Mouse (Mus musculus): ENCODE data around the gene Gm7029. TPM values are rescaled to one million over a fixed set of nuclear protein-coding genes. Genes with fewer than 3 reads are reported as not detected.
A peak's percentile ranks its signal among the peaks of the same experiment; 100 is the strongest.
"Not testable (repeated sequence)": the region's sequence is repeated elsewhere in the genome, so short reads cannot be mapped to it uniquely, and the experiment has no call there.

Gene Gm7029
- total and polyA plus RNA-seq, 2 experiments from 2014 or later, result not detected

DNA sequence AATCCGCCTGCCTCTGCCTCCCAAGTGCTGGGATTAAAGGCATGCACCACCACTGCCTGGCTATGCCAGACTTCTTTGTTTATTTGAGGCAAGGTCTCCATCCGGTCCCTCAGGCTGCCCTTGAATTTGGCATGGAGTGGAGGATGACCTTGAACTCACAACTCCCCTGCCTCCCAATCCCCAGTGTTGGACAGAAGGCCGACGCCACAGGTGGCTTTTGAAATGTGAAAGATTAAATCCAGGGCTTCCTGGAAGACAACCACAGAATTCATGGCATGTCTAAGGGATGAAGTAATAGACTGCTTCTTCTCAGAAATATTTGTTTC lies 27.3 kb downstream of the Gm7029 start:
- ATAC-seq, result no peak
- no peaks in the 10 kb centered on the region for H3K4me1 ChIP-seq (ENCODE audit: insufficient read depth)
- no peak overlapping the region for H3K4me2 ChIP-seq (ENCODE audit: low read depth)
- H3K36me3 ChIP-seq (ENCODE audit: insufficient read depth), result no peaks in the 10 kb centered on the region
- H3K27me3 ChIP-seq (ENCODE audit: insufficient read depth, low read length), result no peaks in the 10 kb centered on the region
- no peak for DNase-seq
- H3K27ac ChIP-seq (ENCODE audit: low read depth, low read length), result no peak overlapping the region
- H3K4me3 ChIP-seq (ENCODE audit: low read depth, low read length), result no peak overlapping the region
- TF ChIP-seq CTCF (IDR thresholded peaks at IDR 0.05; ENCODE audit: low read depth), result no peak
- H3K9ac ChIP-seq, result no peak overlapping the region
- no peaks in the 10 kb centered on the region for H3K9me3 ChIP-seq (ENCODE audit: low read length)
- 84% methylated on average over 4 of the region's 4 CpGs for WGBS

DNA sequence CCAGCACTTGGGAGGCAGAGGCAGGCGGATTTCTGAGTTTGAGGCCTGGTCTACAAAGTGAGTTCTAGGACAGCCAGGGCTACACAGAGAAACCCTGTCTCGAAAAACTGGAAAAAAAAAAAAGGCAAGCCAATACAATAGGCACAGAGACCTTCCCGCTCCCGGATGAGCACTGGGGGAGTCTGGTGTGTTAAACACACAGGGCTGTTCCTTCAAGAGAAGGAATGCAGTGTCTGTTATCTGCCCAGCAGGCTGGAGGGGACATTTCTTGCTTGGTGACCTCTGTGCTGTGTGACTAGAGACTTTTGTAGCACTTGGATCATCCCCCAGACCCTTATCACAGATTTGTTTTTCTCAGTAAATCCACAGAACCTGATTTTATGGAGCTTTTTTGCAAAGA lies 28.0 kb downstream of the Gm7029 start:
- WGBS, result 71% methylated on average over 4 of the region's 4 CpGs
- ATAC-seq, result no peak

DNA sequence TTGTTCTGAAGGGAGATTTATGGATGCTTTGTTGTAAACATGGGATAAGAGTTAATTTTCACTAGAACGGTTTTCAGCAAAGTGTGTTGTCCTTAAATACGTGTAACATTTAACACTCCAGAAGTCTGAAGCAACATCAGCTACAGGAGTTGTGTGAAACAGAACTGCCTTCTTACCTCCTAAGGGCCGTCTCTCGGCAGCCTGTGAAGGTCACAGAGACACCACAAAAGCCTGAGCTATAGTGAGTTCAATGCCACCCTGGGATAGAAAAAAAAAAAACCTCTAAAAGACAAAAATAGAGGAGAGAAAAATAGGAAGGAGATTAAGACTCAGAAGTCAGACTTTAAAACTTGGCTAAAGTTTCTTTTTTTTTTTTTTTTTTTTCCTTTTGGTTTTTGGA lies 28.4 kb downstream of the Gm7029 start:
- Histone ChIP-seq H3K27me3 (ENCODE audit: insufficient read depth, low read length) (no peaks in the 10 kb centered on the region), H3K27ac (ENCODE audit: low read depth, low read length) (no peak overlapping the region), H3K9me3 (ENCODE audit: low read length) (no peaks in the 10 kb centered on the region), H3K9ac (no peak overlapping the region), H3K4me3 (ENCODE audit: low read depth, low read length) (no peak overlapping the region), H3K4me2 (ENCODE audit: low read depth) (no peak overlapping the region), H3K4me1 (ENCODE audit: insufficient read depth) (no peaks in the 10 kb centered on the region), H3K36me3 (ENCODE audit: insufficient read depth) (no peaks in the 10 kb centered on the region)
- TF ChIP-seq CTCF (IDR thresholded peaks at IDR 0.05; ENCODE audit: low read depth), result no peak
- 76% methylated on average over 4 of the region's 4 CpGs for WGBS
- ATAC-seq, result no peak
- no peak for DNase-seq

More for the DNA sequence above, 28.0 kb downstream of the Gm7029 start:
- TF ChIP-seq CTCF (IDR thresholded peaks at IDR 0.05; ENCODE audit: low read depth), result no peak
- Histone ChIP-seq H3K4me2 (ENCODE audit: low read depth) (no peak overlapping the region), H3K4me3 (ENCODE audit: low read depth, low read length) (no peak overlapping the region), H3K9ac (no peak overlapping the region), H3K36me3 (ENCODE audit: insufficient read depth) (no peaks in the 10 kb centered on the region), H3K9me3 (ENCODE audit: low read length) (no peaks in the 10 kb centered on the region), H3K27me3 (ENCODE audit: insufficient read depth, low read length) (no peaks in the 10 kb centered on the region), H3K4me1 (ENCODE audit: insufficient read depth) (no peaks in the 10 kb centered on the region), H3K27ac (ENCODE audit: low read depth, low read length) (no peak overlapping the region)
- DNase-seq, result no peak

DNA sequence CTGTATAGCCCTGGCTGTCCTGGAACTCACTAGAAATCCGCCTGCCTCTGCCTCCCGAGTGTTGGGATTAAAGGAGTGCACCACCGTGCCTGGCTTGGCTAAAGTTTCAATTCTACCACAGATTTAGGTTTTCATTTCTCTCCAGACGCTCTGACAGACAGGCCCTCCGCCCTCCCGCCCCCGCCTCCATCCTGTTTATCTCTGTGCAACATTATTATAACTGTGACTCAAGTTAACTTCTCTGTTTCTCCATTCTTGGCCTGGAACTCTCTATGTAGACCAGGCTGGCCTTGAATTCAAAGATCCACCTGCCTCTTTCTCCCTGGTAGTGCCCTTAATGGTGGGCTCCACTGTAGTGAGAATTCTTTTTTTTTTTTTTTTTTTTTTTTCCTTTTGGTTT lies 28.9 kb downstream of the Gm7029 start:
- no peak overlapping the region for H3K27ac ChIP-seq (ENCODE audit: low read depth, low read length)
- H3K27me3 ChIP-seq (ENCODE audit: insufficient read depth, low read length), result no peaks in the 10 kb centered on the region
- H3K4me1 ChIP-seq (ENCODE audit: insufficient read depth), result no peaks in the 10 kb centered on the region
- no peak overlapping the region for H3K9ac ChIP-seq
- no peaks in the 10 kb centered on the region for H3K9me3 ChIP-seq (ENCODE audit: low read length)
- ATAC-seq, result no peak
- WGBS, result 88% methylated on average over 7 of the region's 7 CpGs
- no peaks in the 10 kb centered on the region for H3K36me3 ChIP-seq (ENCODE audit: insufficient read depth)
- no peak overlapping the region for H3K4me3 ChIP-seq (ENCODE audit: low read depth, low read length)
- TF ChIP-seq CTCF (IDR thresholded peaks at IDR 0.05; ENCODE audit: low read depth), result no peak
- H3K4me2 ChIP-seq (ENCODE audit: low read depth), result no peak overlapping the region
- no peak for DNase-seq

DNA sequence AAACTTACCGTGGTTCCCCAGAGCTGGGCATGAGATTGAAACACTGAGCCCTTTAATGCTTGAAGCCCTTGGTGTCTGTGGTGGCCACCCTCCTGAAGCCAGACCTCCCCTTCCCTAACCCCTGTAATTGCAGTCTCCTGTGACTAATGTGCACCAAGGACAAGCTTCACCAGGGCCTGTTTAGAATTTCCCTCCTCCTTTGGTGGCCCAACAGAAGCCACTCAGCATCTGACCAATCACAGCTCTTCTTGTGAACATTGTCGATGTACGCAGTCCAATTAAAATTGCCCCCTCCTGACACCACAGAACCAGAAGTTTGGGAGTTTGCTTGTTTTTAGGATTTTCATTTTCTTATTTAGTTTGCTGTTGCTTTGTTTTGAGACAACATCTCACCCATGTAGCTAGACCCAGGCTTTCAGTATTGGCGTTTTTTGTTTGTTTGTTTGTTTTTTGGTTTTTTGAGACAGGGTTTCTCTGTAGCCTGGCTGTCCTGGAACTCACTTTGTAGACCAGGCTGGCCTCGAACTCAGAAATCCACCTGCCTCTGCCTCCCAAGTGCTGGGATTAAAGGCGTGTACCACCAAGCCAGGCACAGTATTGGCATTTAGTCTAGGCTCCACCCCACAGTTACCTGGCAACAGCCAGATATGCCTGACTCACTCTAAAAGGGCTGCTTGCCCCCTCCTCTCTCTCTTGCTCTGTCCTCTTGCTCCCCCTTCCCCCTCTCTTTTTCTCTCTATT lies 30.4 kb downstream of the Gm7029 start:
- not testable (repeated sequence) for H3K27me3 ChIP-seq (ENCODE audit: insufficient read depth, low read length); H3K36me3 ChIP-seq (ENCODE audit: insufficient read depth); H3K27ac ChIP-seq (ENCODE audit: low read depth, low read length); ATAC-seq; H3K4me3 ChIP-seq (ENCODE audit: low read depth, low read length); DNase-seq; H3K9ac ChIP-seq; H3K9me3 ChIP-seq (ENCODE audit: low read length); H3K4me1 ChIP-seq (ENCODE audit: insufficient read depth); H3K4me2 ChIP-seq (ENCODE audit: low read depth)
- whole genome bisulfite sequencing, result 67% methylated on average over 6 of the region's 6 CpGs

DNA sequence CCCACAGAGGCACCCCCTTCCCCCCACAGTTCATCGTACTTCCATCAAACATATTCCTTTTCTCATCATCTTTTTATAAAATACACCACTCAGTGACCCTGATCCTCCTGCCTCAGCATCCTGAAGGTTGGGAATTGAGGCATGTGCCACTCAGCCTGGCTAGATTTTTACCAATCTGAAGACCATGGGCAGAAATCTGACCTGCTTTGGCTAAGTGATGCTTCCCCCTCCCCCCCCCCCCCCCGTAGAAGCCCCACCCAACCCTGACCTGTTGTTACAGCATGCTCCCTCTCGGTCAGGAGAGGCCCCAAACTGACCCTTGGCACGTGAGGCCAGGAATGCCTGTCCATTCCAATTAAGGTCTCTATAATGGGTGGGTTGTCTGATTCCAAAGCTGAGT lies 31.2 kb downstream of the Gm7029 start, which contains the start of gene Platr17:
Platr17 (plus strand) TSS at position 301 of the 400 bp plus-strand sequence.
- not testable (repeated sequence) for DNase-seq; H3K4me1 ChIP-seq (ENCODE audit: insufficient read depth); ATAC-seq; H3K36me3 ChIP-seq (ENCODE audit: insufficient read depth); H3K27ac ChIP-seq (ENCODE audit: low read depth, low read length); H3K9me3 ChIP-seq (ENCODE audit: low read length); H3K4me3 ChIP-seq (ENCODE audit: low read depth, low read length); H3K4me2 ChIP-seq (ENCODE audit: low read depth); H3K27me3 ChIP-seq (ENCODE audit: insufficient read depth, low read length); H3K9ac ChIP-seq
- 27% methylated on average over 3 of the region's 4 CpGs for WGBS

DNA sequence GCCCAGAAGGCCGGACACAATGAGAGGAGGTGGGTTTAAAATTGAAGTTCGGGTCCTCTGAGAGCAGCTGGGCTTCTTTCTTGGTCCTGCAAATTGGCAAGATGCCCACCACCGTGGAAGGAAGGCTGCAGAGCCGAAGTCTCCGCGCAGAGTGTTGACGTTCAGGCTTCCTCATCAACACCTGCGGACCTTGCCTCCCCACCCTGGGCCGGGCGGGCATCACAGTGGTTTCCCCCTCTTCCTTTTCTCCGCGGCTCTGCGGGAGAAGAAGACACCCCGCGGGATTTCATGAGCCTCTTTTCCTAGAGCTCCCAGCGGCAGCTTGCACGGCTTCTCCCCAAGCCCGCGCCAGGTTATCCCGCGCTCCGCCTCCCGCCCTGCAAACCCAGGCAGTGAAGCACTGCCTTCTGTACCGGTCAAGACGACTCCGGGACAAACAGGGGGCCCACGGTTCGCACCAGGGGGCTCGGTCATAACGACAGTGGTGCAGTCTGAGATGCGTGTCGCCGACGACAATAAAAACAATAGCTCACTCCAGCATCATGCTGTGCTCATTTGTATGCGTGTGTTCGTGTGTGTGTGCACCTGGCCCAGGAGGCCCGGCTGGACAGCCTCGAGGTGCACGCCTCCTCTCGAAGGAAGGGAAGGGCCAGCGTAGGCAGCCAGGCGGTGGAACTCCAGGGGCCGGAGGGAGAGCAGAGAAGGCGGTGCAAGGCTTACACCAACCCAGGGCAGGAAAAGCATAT lies 34.9 kb downstream of the Gm7029 start:
- Histone ChIP-seq H3K4me2 (ENCODE audit: low read depth) (peak overlapping the region; percentile 77), H3K9me3 (ENCODE audit: low read length) (no peaks in the 10 kb centered on the region), H3K4me3 (ENCODE audit: low read depth, low read length) (peak overlapping the region; percentile 80), H3K36me3 (ENCODE audit: insufficient read depth) (peaks cover 22% of the 10 kb centered on the region), H3K27me3 (ENCODE audit: insufficient read depth, low read length) (no peaks in the 10 kb centered on the region), H3K4me1 (ENCODE audit: insufficient read depth) (peaks cover 7% of the 10 kb centered on the region; the same call in 1 of the 2 replicates), H3K27ac (ENCODE audit: low read depth, low read length) (peak overlapping the region; percentile 91), H3K9ac (peak overlapping the region; percentile 90)
- ATAC-seq (peak; percentile 27), DNase-seq (peak; percentile 65)
- no peak for TF ChIP-seq CTCF (IDR thresholded peaks at IDR 0.05; ENCODE audit: low read depth)
- 2% methylated on average over 42 of the region's 44 CpGs for WGBS

All from forebrain, postnatal 0 days (tissue).